35 mouse cellular contexts compared by ENCODE assay signal in the genomic region with DNA sequence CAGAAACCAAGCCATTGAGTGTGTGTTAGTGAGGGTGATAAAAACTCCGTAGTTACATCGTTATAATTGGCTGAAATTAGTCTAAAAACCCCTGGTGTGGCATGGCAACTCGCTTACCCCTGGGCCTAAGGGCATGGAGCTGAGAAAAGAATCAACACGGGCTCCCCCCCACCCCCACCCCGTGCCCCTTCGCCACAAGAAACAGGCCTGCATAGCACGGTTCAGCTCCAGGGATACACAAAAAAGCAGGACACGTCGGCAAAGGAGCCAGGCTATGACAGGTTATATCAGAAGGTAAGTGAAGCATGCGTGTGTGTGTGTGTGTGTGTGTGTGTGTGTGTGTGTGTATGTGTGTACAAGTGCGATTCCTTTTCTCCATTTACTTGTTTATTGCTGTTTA.
"Had no signal": no experiment of that assay in that cellular context is flagged by ENCODE, and none has a peak within 500 bp of the region (broad histone marks: within the 10 kb centered on the region; RNA-seq: fewer than 3 reads in every experiment).

No protein-coding gene starts in this region.

- DNase-seq: heart, postnatal 10 days; heart, postnatal 14 days; heart, postnatal 36 days; heart, postnatal 4 days; kidney, adult 11 months; kidney, adult 18-20 months; kidney, adult 2 months; kidney, adult 8-10 months; kidney, adult 9 months; kidney, postnatal 10 days; kidney, postnatal 14 days; kidney, postnatal 25 days; kidney, postnatal 36 days; kidney, postnatal 4 days; layer of hippocampus, adult 9-11 months; layer of hippocampus, postnatal 36 days had no signal

- H3K4me3 ChIP-seq: heart, embryonic 10.5 days; heart, embryonic 12.5 days; heart, embryonic 13.5 days; heart, embryonic 15.5 days; hindbrain, embryonic 10.5 days; hindbrain, embryonic 12.5 days; hindbrain, embryonic 13.5 days; hindbrain, embryonic 15.5 days; intestine, embryonic 15.5 days; kidney, embryonic 15.5 days; layer of hippocampus, adult 2 months had no signal

- H3K27ac ChIP-seq: heart, embryonic 10.5 days; heart, embryonic 13.5 days; heart, embryonic 15.5 days; hindbrain, embryonic 10.5 days; hindbrain, embryonic 12.5 days; hindbrain, embryonic 13.5 days; hindbrain, embryonic 14.5 days; hindbrain, embryonic 15.5 days; hindbrain, postnatal 0 days; intestine, embryonic 15.5 days; kidney, embryonic 15.5 days; kidney, postnatal 0 days; layer of hippocampus, adult 2 months had no signal

- H3K27me3 ChIP-seq: heart, embryonic 12.5 days; heart, embryonic 13.5 days; heart, embryonic 15.5 days; hindbrain, embryonic 12.5 days; hindbrain, embryonic 13.5 days; hindbrain, embryonic 15.5 days; intestine, embryonic 15.5 days; kidney, embryonic 15.5 days had no signal

- H3K9ac ChIP-seq: heart, embryonic 12.5 days; heart, embryonic 13.5 days; heart, embryonic 15.5 days; hindbrain, embryonic 12.5 days; hindbrain, embryonic 13.5 days; hindbrain, embryonic 14.5 days; hindbrain, embryonic 15.5 days; intestine, embryonic 15.5 days; kidney, embryonic 15.5 days had no signal

- H3K9me3 ChIP-seq: heart, embryonic 10.5 days; heart, embryonic 12.5 days; heart, embryonic 13.5 days; heart, embryonic 15.5 days; hindbrain, embryonic 10.5 days; hindbrain, embryonic 12.5 days; hindbrain, embryonic 13.5 days; hindbrain, embryonic 15.5 days; intestine, embryonic 15.5 days; kidney, embryonic 15.5 days had no signal

- H3K36me3 ChIP-seq: heart, embryonic 10.5 days; heart, embryonic 12.5 days; heart, embryonic 13.5 days; heart, embryonic 15.5 days; hindbrain, embryonic 10.5 days; hindbrain, embryonic 12.5 days; hindbrain, embryonic 13.5 days; hindbrain, embryonic 15.5 days; intestine, embryonic 15.5 days; kidney, embryonic 15.5 days had no signal

- ATAC-seq: hindbrain, embryonic 16.5 days; hindbrain, postnatal 0 days; inflammation-experienced regulatory T-cells, adult 6 months; intestine, embryonic 15.5 days; intestine, embryonic 16.5 days; intestine, postnatal 0 days had no signal

- H3K4me1 ChIP-seq: heart, embryonic 10.5 days; heart, embryonic 12.5 days; heart, embryonic 13.5 days; heart, embryonic 15.5 days; hindbrain, embryonic 10.5 days; hindbrain, embryonic 12.5 days; hindbrain, embryonic 13.5 days; hindbrain, embryonic 15.5 days; intestine, embryonic 15.5 days; kidney, embryonic 15.5 days had no signal

- H3K4me2 ChIP-seq: heart, embryonic 11.5 days; heart, embryonic 12.5 days; heart, embryonic 13.5 days; heart, embryonic 15.5 days; hindbrain, embryonic 12.5 days; hindbrain, embryonic 13.5 days; hindbrain, embryonic 14.5 days; hindbrain, embryonic 15.5 days; intestine, embryonic 15.5 days; kidney, embryonic 15.5 days had no signal
